Mouse (Mus musculus) liver, embryonic 16.5 days (tissue): Measurements from ENCODE around the gene Adamts7. TPM values are rescaled to one million over a fixed set of nuclear protein-coding genes. Genes with fewer than 3 reads are reported as not detected.
A peak's percentile ranks its signal among the peaks of the same experiment; 100 is the strongest.

Experiments
- ATAC-seq: fragments of 200-750 bp; cut with Nextera tagmentation; 2 replicates; pipeline ENCODE4 v1.8.0; 2017; ENCODE audit warnings: low read depth, mild to moderate bottlenecking, moderate number of reproducible peaks, moderate library complexity
- H3K27ac ChIP-seq: fragments of 300-500 bp; sonication (generic); 2 replicates; pipeline ENCODE4 v1.5.1; 2014; ENCODE audit warnings: mild to moderate bottlenecking, low read length
- H3K27me3 ChIP-seq: fragments of 300-500 bp; sonication (generic); 2 replicates; pipeline ENCODE4 v1.6.1; 2014; ENCODE audit warnings: low read depth, low read length, mixed read lengths; ENCODE audit not compliant: control insufficient read depth, insufficient read depth
- H3K36me3 ChIP-seq: fragments of 300-500 bp; sonication (generic); 2 replicates; pipeline ENCODE4 v1.6.1; 2014; ENCODE audit warnings: mild to moderate bottlenecking; ENCODE audit not compliant: control insufficient read depth, insufficient read depth
- H3K4me1 ChIP-seq: fragments of 300-500 bp; sonication (generic); 2 replicates; pipeline ENCODE4 v1.6.1; 2014; ENCODE audit warnings: low read depth, low read length, mixed read lengths; ENCODE audit not compliant: control insufficient read depth
- H3K4me2 ChIP-seq: fragments of 300-500 bp; sonication (generic); 2 replicates; pipeline ENCODE4 v1.6.1; 2014; ENCODE audit warnings: low read depth, low read length, mixed read lengths
- H3K4me3 ChIP-seq: fragments of 300-500 bp; sonication (generic); 2 replicates; pipeline ENCODE4 v1.5.1; 2014; ENCODE audit warnings: low read depth, mild to moderate bottlenecking, low read length
- H3K9ac ChIP-seq: fragments of 300-500 bp; sonication (generic); 2 replicates; pipeline ENCODE4 v1.6.1; 2014; ENCODE audit warnings: low read depth, low read length
- H3K9me3 ChIP-seq: fragments of 300-500 bp; sonication (generic); replicated peaks from 2 replicates; pipeline ENCODE4 v1.6.1; 2016; ENCODE audit warnings: low read length; ENCODE audit not compliant: control insufficient read depth
- WGBS: fragments of 180-500 bp; shearing (Covaris S2); extraction: QIAGEN DNeasy Blood & Tissue Kit; methylation state at CpG from one replicate; pipeline ENCODE4 v1.1.7; 2014; ENCODE audit not compliant: insufficient replicate concordance; 5-methylcytosine and 5-hydroxymethylcytosine counted together
- polyA plus RNA-seq: library from polyadenylated mRNA; unstranded; fragments of >200 nt; fragmentation: Nextera tagmentation; extraction: Ambion mirVana; gene quantifications from 2 replicates; pipeline ENCODE4 v1.2.1, GENCODE M21; 2015

The Adamts7 gene
- polyA plus RNA-seq, 1 experiment from 2014 or later: 0.90 TPM

DNA sequence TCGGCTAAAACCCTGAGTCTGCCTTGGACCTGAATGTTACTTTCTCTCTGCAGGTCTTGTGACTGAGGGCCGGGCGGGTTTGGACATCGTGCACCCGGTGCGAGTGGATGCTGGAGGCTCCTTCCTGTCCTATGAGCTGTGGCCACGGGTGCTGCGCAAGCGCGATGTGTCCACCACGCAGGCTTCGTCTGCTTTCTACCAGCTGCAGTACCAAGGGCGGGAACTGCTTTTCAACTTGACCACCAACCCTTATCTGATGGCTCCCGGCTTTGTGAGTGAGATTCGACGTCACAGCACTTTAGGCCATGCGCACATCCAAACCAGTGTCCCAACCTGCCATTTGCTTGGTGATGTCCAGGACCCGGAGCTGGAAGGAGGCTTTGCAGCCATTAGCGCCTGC is 8.6 kb downstream of the Adamts7 start:
- ATAC-seq: no peak
- H3K4me1 ChIP-seq: no peaks in the 10 kb centered on the region
- no peaks in the 10 kb centered on the region for H3K36me3 ChIP-seq
- H3K9me3 ChIP-seq: no peaks in the 10 kb centered on the region
- H3K9ac ChIP-seq: no peak overlapping the region
- H3K4me3 ChIP-seq: no peak overlapping the region
- 77% methylated on average over 19 of the region's 19 CpGs for WGBS
- H3K4me2 ChIP-seq: no peak overlapping the region
- no peaks in the 10 kb centered on the region for H3K27me3 ChIP-seq
- no peak overlapping the region for H3K27ac ChIP-seq

DNA sequence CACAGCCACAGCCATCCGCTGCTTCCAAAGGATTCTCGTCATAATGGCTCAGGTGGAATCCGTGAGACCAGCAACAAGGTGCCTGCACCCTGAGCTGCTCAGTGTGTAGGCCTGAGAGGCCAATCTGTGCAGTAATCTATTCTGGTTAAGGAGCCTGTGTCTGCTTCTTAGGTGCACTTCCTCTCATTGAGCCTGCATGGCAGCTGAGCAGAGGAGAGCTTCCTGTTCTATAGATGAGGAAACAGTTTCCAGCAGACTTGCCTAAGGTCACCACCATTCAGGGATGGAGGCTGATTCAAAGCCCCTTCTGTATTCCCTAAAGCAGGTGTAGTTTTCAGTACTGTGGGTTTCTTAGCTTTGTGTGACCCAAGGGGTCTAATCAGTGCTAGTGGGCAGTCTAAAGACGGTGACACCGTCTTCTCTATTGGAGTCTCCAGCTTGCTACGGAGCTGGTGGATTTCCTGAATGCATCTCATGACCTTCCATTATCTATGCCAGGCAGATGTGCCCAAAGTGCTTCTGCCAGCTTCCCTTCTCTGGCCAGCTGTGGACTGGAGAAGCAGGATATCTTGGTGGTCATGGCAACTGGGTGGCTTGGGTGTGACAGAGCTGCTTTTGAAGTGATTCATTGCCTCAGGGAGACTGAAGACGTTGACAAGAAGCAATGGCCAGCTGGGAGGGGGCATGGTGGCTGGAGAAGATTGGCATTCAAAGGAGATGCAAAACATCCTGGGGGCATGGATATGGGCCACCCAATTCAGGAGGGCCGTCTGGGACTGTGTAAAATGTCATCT is 9.9 kb downstream of the Adamts7 start:
- no peaks in the 10 kb centered on the region for H3K9me3 ChIP-seq
- no peaks in the 10 kb centered on the region for H3K4me1 ChIP-seq
- no peak overlapping the region for H3K27ac ChIP-seq
- H3K9ac ChIP-seq: no peak overlapping the region
- no peak overlapping the region for H3K4me3 ChIP-seq
- H3K36me3 ChIP-seq: no peaks in the 10 kb centered on the region
- WGBS: 50% methylated on average over 8 of the region's 8 CpGs
- H3K27me3 ChIP-seq: no peaks in the 10 kb centered on the region
- no peak for ATAC-seq
- no peak overlapping the region for H3K4me2 ChIP-seq

DNA sequence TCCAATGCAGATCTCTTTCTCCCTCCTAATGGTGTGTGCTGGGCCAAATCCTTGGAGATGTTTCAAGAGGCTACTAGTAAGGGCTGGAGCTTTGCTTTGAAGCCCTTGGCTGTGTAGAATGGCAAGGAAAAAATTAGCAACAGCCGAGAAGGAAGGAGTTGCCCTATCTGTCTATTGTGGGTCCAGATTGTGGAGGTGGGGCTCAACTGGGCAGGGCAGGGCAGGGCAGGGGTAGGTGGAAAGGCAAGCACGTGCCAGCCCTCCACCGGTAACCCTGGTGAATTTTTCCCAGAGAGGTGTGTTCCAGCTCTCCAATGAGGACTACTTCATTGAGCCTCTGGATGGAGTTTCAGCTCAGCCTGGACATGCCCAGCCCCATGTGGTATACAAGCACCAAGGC is 10.5 kb downstream of the Adamts7 start:
- H3K36me3 ChIP-seq: no peaks in the 10 kb centered on the region
- ATAC-seq: no peak
- 41% methylated on average over 3 of the region's 3 CpGs for WGBS

GRCm38 (mm10) chr9:90179409-90179808 is 16.5 kb downstream of the Adamts7 start:
- Histone ChIP-seq H3K4me2 (no peak overlapping the region), H3K9ac (no peak overlapping the region), H3K36me3 (no peaks in the 10 kb centered on the region), H3K4me3 (no peak overlapping the region), H3K9me3 (no peaks in the 10 kb centered on the region), H3K27ac (no peak overlapping the region), H3K4me1 (no peaks in the 10 kb centered on the region), H3K27me3 (no peaks in the 10 kb centered on the region)
- no peak for ATAC-seq
- WGBS: 54% methylated on average over 5 of the region's 5 CpGs

More for the DNA sequence above, 10.5 kb downstream of the Adamts7 start:
- no peak overlapping the region for H3K9ac ChIP-seq
- no peak overlapping the region for H3K4me3 ChIP-seq
- no peak overlapping the region for H3K4me2 ChIP-seq
- H3K27ac ChIP-seq: no peak overlapping the region
- no peaks in the 10 kb centered on the region for H3K4me1 ChIP-seq
- no peaks in the 10 kb centered on the region for H3K9me3 ChIP-seq
- no peaks in the 10 kb centered on the region for H3K27me3 ChIP-seq

- H3K4me3 ChIP-seq: no peak overlapping the region
- no peak overlapping the region for H3K27ac ChIP-seq
- WGBS: 65% methylated on average over 6 of the region's 6 CpGs
- no peak overlapping the region for H3K9ac ChIP-seq
- no peaks in the 10 kb centered on the region for H3K9me3 ChIP-seq
- no peaks in the 10 kb centered on the region for H3K4me1 ChIP-seq
- no peak for ATAC-seq
- no peak overlapping the region for H3K4me2 ChIP-seq
- no peaks in the 10 kb centered on the region for H3K36me3 ChIP-seq
- no peaks in the 10 kb centered on the region for H3K27me3 ChIP-seq
Observed at GRCm38 (mm10) chr9:90181656-90182388, 19.0 kb downstream of the Adamts7 start.

DNA sequence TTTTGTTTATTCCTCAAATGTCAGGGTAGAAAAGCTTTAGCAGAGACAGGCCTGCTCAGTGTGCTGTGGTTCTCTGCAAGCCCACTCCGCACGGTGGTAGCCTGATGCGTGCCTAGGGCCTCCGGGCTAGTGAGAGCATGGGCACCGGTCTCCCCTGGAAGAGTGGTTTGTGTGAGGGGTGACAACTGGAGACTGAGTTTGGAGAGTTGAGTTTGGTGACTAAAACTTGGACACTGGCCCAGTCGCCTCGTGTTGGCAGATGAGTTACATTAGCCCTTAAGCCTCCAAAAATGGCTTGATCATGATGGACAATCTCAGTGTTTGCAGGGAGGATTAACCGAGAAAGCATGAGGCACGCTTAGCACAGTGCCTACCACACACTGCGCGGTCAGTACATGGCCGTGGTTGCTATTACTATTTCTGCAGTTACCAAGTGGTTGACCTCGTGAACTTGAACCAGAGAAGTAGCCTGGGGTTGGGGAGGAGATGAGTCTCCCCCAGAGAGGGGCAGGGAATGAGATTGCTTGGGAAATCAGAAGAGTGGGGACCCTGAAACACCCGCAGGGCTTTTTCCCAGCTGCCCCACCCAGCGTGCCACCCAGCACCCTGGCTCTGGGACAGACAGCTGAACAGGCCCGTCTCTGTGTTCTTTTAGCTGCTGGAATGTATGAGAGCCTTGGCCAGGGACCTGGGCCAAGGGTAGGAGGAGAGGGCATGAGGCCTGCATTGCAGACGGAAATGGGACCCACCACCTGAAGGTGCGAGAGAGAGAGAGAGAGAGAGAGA is 20.0 kb downstream of the Adamts7 start:
- WGBS: 72% methylated on average over 18 of the region's 18 CpGs
- Histone ChIP-seq H3K4me1 (no peaks in the 10 kb centered on the region), H3K9ac (no peak overlapping the region), H3K36me3 (no peaks in the 10 kb centered on the region), H3K4me3 (no peak overlapping the region), H3K27me3 (no peaks in the 10 kb centered on the region), H3K27ac (no peak overlapping the region), H3K9me3 (no peaks in the 10 kb centered on the region), H3K4me2 (no peak overlapping the region)
- no peak for ATAC-seq

DNA sequence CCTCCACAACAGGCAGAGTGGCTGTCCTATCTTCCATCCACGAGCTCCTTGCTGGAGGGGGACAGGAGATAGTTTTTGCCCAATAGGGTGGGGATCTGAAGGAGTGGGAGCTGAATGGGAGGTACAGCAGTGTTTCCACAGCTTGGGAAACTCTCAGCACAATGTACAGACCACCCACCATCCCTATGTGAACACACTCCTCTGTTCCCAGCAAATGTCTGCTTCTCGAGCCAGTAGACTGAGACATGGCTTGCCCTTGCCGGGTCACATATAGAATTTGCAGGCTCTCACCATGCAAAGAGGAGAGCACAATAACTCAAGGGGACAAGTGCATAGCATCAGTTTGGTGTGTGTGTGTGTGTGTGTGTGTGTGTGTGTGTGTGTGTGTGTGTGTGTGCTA is 20.7 kb downstream of the Adamts7 start:
- Histone ChIP-seq H3K27ac (no peak overlapping the region), H3K36me3 (no peaks in the 10 kb centered on the region), H3K9ac (no peak overlapping the region), H3K4me1 (no peaks in the 10 kb centered on the region), H3K4me3 (no peak overlapping the region), H3K9me3 (no peaks in the 10 kb centered on the region), H3K4me2 (no peak overlapping the region), H3K27me3 (no peaks in the 10 kb centered on the region)
- ATAC-seq: no peak
- 44% methylated on average over 3 of the region's 3 CpGs for WGBS

- H3K27me3 ChIP-seq: no peaks in the 10 kb centered on the region
- no peaks in the 10 kb centered on the region for H3K9me3 ChIP-seq
- no peak overlapping the region for H3K4me2 ChIP-seq
- peak; percentile 27; the same call in 1 of the 2 replicates for ATAC-seq
- H3K4me1 ChIP-seq: no peaks in the 10 kb centered on the region
- no peak overlapping the region for H3K4me3 ChIP-seq
- no peaks in the 10 kb centered on the region for H3K36me3 ChIP-seq
- no peak overlapping the region for H3K9ac ChIP-seq
- H3K27ac ChIP-seq: no peak overlapping the region
- WGBS: 56% methylated on average over 8 of the region's 8 CpGs
Observed at GRCm38 (mm10) chr9:90184116-90184515, 21.2 kb downstream of the Adamts7 start.
